Mouse (Mus musculus): ENCODE measurements around the gene Agpat3. TPM values are rescaled to one million over a fixed set of nuclear protein-coding genes. Genes with fewer than 3 reads are reported as not detected.

Agpat3 gene
- polyA plus RNA-seq, 1 experiment: 95.0 TPM

DNA sequence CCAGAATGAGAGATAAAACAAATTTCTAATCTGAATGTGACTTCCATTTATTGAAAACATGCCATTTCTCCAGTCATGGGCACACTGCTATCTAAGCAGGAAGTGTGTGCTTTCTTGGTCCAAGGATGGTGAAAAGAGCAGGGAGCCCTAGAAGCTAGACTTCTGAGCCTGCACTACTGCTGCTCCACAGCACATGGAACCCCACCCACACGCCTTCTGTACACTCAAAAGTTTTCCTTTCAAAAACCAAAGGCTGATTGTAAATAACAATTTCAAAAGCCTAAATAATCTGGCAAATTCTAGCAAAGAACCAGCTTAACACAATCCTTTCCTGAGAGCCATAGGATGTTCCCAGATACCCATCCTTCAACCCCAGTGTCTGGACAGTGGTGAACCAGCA is 132.8 kb downstream of the Agpat3 start:
- H3K4me3 ChIP-seq (ENCODE audit: insufficient read depth, poor library complexity, severe bottlenecking): no peak overlapping the region

More for the DNA sequence above, 132.8 kb downstream of the Agpat3 start:
- Histone ChIP-seq H3K36me3 (ENCODE audit: control insufficient read depth, insufficient read depth) (peaks cover 43% of the 10 kb centered on the region), H3K27me3 (ENCODE audit: control insufficient read depth, insufficient read depth, insufficient read length) (no peaks in the 10 kb centered on the region), H3ac (ENCODE audit: control insufficient read depth, insufficient read length, low read depth) (no peak overlapping the region), H3K79me2 (ENCODE audit: control insufficient read depth, insufficient read depth) (no peaks in the 10 kb centered on the region), H3K79me3 (ENCODE audit: low read depth) (no peaks in the 10 kb centered on the region)
- no peak for TF ChIP-seq MYOD1 (IDR thresholded peaks at IDR 0.05; ENCODE audit: control insufficient read depth, insufficient read length, low read depth)
- no peak for TF ChIP-seq FOSL1 (IDR thresholded peaks at IDR 0.05; ENCODE audit: insufficient read depth, low read length, poor library complexity, severe bottlenecking)
- TF ChIP-seq MAX (IDR thresholded peaks at IDR 0.05): no peak
- no peak for TF ChIP-seq CEBPB (IDR thresholded peaks at IDR 0.05; ENCODE audit: low read depth)
- no peak for TF ChIP-seq CTCF (IDR thresholded peaks at IDR 0.05; ENCODE audit: control insufficient read depth, insufficient read depth, insufficient read length)

Small RNAs within 50 kb of the gene (microRNA-seq; reads per million reads assigned to microRNA genes)
- 0.32 reads per million for gene Mir7659 (ENCODE audit: borderline microRNAs expressed)

Other genes starting within 250 kb of the Agpat3 start
- 38.0 TPM for gene D10Jhu81e, start 182.7 kb downstream of the Agpat3 start, polyA plus RNA-seq (2012; fragmentation: generic; extraction: Trizol)
- gene Pwp2, start 167.3 kb downstream of the Agpat3 start, polyA plus RNA-seq (2012; fragmentation: generic; extraction: Trizol): 32.4 TPM
- gene Trappc10, start 107.8 kb downstream of the Agpat3 start, polyA plus RNA-seq (2012; fragmentation: generic; extraction: Trizol): 18.2 TPM
- 154 TPM for gene Rrp1, start 60.6 kb upstream of the Agpat3 start, polyA plus RNA-seq (2012; fragmentation: generic; extraction: Trizol)
- 355 TPM for gene Cstb, start 73.2 kb upstream of the Agpat3 start, polyA plus RNA-seq (2012; fragmentation: generic; extraction: Trizol)
- 10.6 TPM for gene Pdxk, start 112.5 kb upstream of the Agpat3 start, polyA plus RNA-seq (2012; fragmentation: generic; extraction: Trizol)
- not detected for gene Olfr1358, start 164.9 kb upstream of the Agpat3 start, polyA plus RNA-seq (2012; fragmentation: generic; extraction: Trizol)
- gene Ilvbl, start 221.9 kb upstream of the Agpat3 start, polyA plus RNA-seq (2012; fragmentation: generic; extraction: Trizol): 23.7 TPM
- gene Syde1, start 239.5 kb upstream of the Agpat3 start, polyA plus RNA-seq (2012; fragmentation: generic; extraction: Trizol): 37.2 TPM

Data from C2C12 (cell line).